Mouse (Mus musculus): Measurements from ENCODE around the gene Intu.

DNA sequence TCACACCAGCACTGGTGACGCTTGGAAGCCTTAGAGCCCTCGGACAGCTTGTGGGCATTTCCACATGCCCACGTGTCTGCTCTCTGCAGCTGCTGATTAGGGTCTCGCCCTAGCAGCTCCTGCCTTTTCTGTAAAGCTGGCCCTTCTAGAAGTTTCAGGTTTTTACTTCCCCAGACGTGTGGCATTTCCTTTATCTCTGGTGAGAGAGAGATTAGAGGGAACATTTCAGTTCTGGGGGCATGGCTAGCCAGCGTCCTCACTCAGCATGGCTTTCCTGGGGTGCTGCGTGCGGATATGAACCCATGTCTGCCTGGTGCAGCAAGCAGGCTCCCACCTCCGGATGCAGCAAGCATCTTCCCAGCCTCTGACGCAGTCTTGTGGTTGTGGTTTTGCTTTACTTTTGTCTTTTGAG lies 121.9 kb downstream of the Intu start:
- TF ChIP-seq POLR2A (IDR thresholded peaks at IDR 0.05; ENCODE audit: borderline replicate concordance, insufficient read depth, low read length) (no peak), CTCF (IDR thresholded peaks at IDR 0.05; ENCODE audit: borderline replicate concordance, insufficient read depth, low read depth, low read length) (no peak)
